Mouse (Mus musculus) brown adipose tissue, adult 24 weeks (tissue): ENCODE measurements around the gene Haus3. TPM values are rescaled to one million over a fixed set of nuclear protein-coding genes. Genes with fewer than 3 reads are reported as not detected.

ENCODE experiments used
- H3K27ac ChIP-seq: fragments of 200-500 bp; replicated peaks from 2 replicates; pipeline ENCODE4 v1.5.1; 2012; ENCODE audit warnings: low read depth, mild to moderate bottlenecking, low read length
- H3K4me1 ChIP-seq: fragments of 200-500 bp; 2 replicates; pipeline ENCODE4 v1.6.1; 2012; ENCODE audit warnings: low read length, mixed read lengths; ENCODE audit not compliant: control insufficient read depth, insufficient read depth, insufficient read length
- H3K4me3 ChIP-seq: fragments of 200-500 bp; 2 replicates; pipeline ENCODE4 v1.5.1; 2012; ENCODE audit warnings: low read depth, mild to moderate bottlenecking, low read length, moderate library complexity; ENCODE audit not compliant: insufficient read depth
- polyA plus RNA-seq: library from polyadenylated mRNA; stranded (reverse); fragments of >200 nt; gene quantifications from 2 replicates; pipeline ENCODE4 v1.2.4, GENCODE M21; 2012; ENCODE audit not compliant: missing spikeins, insufficient read depth, insufficient read length

Gene Haus3
- polyA plus RNA-seq, result 24.5 and 28.1 TPM in 2 replicates

DNA sequence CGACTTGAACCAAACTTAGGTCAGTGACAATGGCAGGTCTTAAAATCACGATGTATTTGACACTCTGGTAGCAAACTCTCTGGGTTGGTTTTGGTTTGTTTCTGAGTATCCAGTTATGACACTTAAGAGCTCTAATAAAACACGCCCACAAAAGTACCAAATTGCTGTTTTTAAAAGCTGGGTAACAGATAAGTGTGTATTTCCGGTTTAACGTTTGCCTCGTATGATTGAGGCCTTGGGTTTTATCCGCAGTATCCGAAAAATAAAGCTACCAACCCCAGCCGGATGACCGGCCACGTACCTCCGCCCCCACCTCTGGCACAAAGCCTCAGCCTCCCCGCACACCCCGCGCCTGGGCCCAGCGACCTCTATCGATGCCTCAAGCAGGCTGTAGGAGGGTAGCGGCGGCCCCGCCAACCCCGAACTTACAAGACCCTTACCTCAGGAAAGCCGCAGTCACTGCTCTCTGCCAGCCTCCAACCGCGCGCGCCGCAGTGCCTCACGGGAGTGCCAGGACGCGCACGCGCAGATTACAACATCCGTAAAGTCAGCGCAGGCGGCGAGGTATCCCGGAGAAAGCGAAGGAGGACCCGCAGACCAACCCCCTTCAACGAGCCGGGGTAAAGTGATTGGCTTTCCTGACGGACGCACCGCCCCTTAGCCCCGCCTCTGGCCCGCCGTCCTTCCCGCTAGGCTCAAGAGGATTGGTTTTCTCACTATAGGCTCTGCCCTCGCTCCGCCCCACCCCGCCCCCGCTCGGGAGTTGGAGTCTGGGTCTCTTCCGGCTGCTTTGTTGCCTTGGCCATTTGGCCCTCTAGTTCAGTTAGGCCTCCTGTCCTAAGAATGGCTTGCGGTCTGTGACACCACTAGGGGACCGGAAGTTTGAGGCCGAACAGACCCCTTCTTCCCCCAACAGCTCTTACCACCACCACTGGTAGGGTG lies at the start of gene Haus3, which contains the start of gene Poln:
Gene Haus3, minus strand, starts transcription at position 578 of the 942 bp plus-strand sequence.
Gene Poln, minus strand, starts transcription at position 499 of the 942 bp plus-strand sequence.
- no peaks in the 10 kb centered on the region for H3K4me1 ChIP-seq
- H3K27ac ChIP-seq, result peak within 1 kb of the TSS; percentile 87
- H3K4me3 ChIP-seq, result peak within 1 kb of the TSS; percentile 79

GRCm38 (mm10) chr5:34218672-34219071 lies 49.3 kb upstream of the Haus3 start:
- H3K4me3 ChIP-seq, result no peak overlapping the region
- H3K4me1 ChIP-seq, result no peaks in the 10 kb centered on the region
- no peak overlapping the region for H3K27ac ChIP-seq

GRCm38 (mm10) chr5:34217756-34218155 lies 48.4 kb upstream of the Haus3 start:
- no peak overlapping the region for H3K27ac ChIP-seq
- H3K4me3 ChIP-seq, result no peak overlapping the region
- H3K4me1 ChIP-seq, result no peaks in the 10 kb centered on the region

DNA sequence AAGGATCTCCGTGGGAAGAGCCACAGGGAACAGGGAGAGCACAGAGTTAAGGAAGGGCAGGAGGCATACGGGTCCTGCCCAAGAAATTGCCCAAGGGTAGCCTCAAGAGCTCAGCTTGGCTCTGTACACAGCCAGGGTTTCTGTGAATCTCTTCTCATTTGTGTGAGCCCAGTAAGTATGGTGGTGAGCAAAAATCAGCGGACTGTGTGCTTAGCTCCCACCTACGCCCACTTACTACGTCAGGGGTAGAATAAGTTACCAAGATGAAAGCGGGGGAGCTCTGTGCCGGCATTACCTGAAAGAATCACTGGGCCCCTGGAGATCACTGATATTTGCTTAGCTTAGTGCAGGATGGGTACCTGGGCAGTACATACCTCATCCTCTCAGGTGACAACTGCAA lies 46.7 kb upstream of the Haus3 start:
- H3K4me1 ChIP-seq, result no peaks in the 10 kb centered on the region
- H3K27ac ChIP-seq, result no peak overlapping the region
- H3K4me3 ChIP-seq, result no peak overlapping the region

DNA sequence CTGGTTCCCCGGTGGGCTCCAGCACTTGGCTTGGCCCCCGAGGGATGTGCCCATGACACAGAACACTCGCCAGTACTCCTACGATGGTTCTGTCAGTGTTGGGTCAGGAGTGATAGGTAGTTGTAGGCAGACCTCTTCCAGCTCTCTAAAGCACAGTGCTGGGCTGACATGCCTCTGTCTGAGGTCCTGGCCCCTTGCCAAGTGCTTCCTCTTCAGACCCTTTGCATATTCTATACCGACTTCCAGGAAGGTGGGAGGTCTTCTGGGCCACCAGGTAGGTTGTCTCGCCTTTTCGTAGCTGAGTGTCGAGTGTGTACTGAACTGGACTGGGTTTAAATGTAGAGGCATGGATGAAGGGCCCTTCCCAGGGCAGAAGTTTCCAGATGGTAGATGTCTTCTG lies 44.3 kb upstream of the Haus3 start:
- no peaks in the 10 kb centered on the region for H3K4me1 ChIP-seq
- H3K4me3 ChIP-seq, result no peak overlapping the region
- no peak overlapping the region for H3K27ac ChIP-seq

- H3K4me3 ChIP-seq, result no peak overlapping the region
- no peak overlapping the region for H3K27ac ChIP-seq
- H3K4me1 ChIP-seq, result no peaks in the 10 kb centered on the region
Observed at GRCm38 (mm10) chr5:34210279-34210678, 41.0 kb upstream of the Haus3 start.

GRCm38 (mm10) chr5:34207503-34207902 lies 38.2 kb upstream of the Haus3 start:
- Histone ChIP-seq H3K4me1 (no peaks in the 10 kb centered on the region), H3K4me3 (no peak overlapping the region), H3K27ac (no peak overlapping the region)

GRCm38 (mm10) chr5:34205788-34206187 lies 36.5 kb upstream of the Haus3 start:
- no peaks in the 10 kb centered on the region for H3K4me1 ChIP-seq
- no peak overlapping the region for H3K27ac ChIP-seq
- H3K4me3 ChIP-seq, result no peak overlapping the region

DNA sequence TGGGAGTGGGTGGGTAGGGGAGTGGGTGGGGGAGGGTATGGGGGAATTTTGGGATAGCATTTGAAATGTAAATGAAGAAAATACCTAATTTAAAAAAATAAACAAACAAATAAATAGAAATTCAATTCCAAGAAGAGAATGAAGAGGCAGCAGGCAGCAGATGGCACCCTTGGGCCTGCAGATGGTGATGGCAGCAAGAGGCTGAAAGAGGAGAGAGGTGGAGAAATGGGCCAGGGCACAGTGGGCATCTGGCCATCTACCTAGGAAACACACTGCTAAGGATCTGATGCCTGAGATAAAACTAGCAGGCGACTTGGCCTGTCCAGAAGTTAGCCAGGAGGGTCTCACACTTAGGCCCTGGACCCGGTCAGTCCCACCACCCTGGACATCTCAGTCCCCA lies 35.6 kb upstream of the Haus3 start:
- Histone ChIP-seq H3K4me1 (no peaks in the 10 kb centered on the region), H3K4me3 (no peak overlapping the region), H3K27ac (no peak overlapping the region)

- Histone ChIP-seq H3K4me3 (no peak overlapping the region), H3K27ac (no peak overlapping the region), H3K4me1 (no peaks in the 10 kb centered on the region)
Observed at GRCm38 (mm10) chr5:34202006-34202405, 32.7 kb upstream of the Haus3 start.

- Histone ChIP-seq H3K4me1 (no peaks in the 10 kb centered on the region), H3K4me3 (no peak overlapping the region), H3K27ac (no peak overlapping the region)
Observed at GRCm38 (mm10) chr5:34201396-34201795, 32.1 kb upstream of the Haus3 start.

GRCm38 (mm10) chr5:34198615-34199014 lies 29.3 kb upstream of the Haus3 start:
- Histone ChIP-seq H3K4me1 (no peaks in the 10 kb centered on the region), H3K4me3 (no peak overlapping the region), H3K27ac (no peak overlapping the region)

- H3K4me3 ChIP-seq, result no peak overlapping the region
- no peak overlapping the region for H3K27ac ChIP-seq
- H3K4me1 ChIP-seq, result no peaks in the 10 kb centered on the region
Observed at GRCm38 (mm10) chr5:34197243-34197642, 27.9 kb upstream of the Haus3 start.

GRCm38 (mm10) chr5:34196423-34196822 lies 27.1 kb upstream of the Haus3 start:
- H3K27ac ChIP-seq, result no peak overlapping the region
- no peak overlapping the region for H3K4me3 ChIP-seq
- no peaks in the 10 kb centered on the region for H3K4me1 ChIP-seq

GRCm38 (mm10) chr5:34195786-34196185 lies 26.5 kb upstream of the Haus3 start:
- Histone ChIP-seq H3K27ac (no peak overlapping the region), H3K4me1 (no peaks in the 10 kb centered on the region)

More at GRCm38 (mm10) chr5:34195786-34196185, 26.5 kb upstream of the Haus3 start:
- no peak overlapping the region for H3K4me3 ChIP-seq
